Mouse (Mus musculus): ENCODE results near the gene D17Wsu92e. TPM values are rescaled to one million over a fixed set of nuclear protein-coding genes. Genes with fewer than 3 reads are reported as not detected.
A peak's percentile ranks its signal among the peaks of the same experiment; 100 is the strongest.

D17Wsu92e gene
- polyA plus RNA-seq, 1 experiment from 2014 or later: 19.6 TPM

GRCm38 (mm10) chr17:27716804-27717203, 103.6 kb downstream of the D17Wsu92e start:
- no peaks in the 10 kb centered on the region for H3K27me3 ChIP-seq (ENCODE audit: insufficient read depth, low read length)
- peak; percentile 74 for ATAC-seq (replicated peaks; ENCODE audit: low FRiP score, low read depth)
- H3K4me1 ChIP-seq (replicated peaks; ENCODE audit: insufficient read depth, low read length): no peaks in the 10 kb centered on the region; the same call in 1 of the 2 replicates
- H3K9ac ChIP-seq (ENCODE audit: low read depth, low read length): peak overlapping the region; percentile 25
- 5% methylated on average over 16 of the region's 16 CpGs for WGBS
- H3K4me2 ChIP-seq (ENCODE audit: low read length): peak overlapping the region; percentile 48
- no peaks in the 10 kb centered on the region for H3K9me3 ChIP-seq (replicated peaks; ENCODE audit: low read length)
- no peaks in the 10 kb centered on the region for H3K36me3 ChIP-seq (ENCODE audit: insufficient read depth, low read length)
- no peak overlapping the region for H3K27ac ChIP-seq
- DNase-seq (ENCODE audit: low spot score): peak; percentile 56
- no peak for TF ChIP-seq CTCF (IDR thresholded peaks at IDR 0.05; ENCODE audit: low read depth)
- 0 out of 2 replicates have a peak overlapping the region, but pooled peaks have one; percentile 4 for H3K4me3 ChIP-seq (replicated peaks; ENCODE audit: low read depth, low read length)

GRCm38 (mm10) chr17:27712832-27713231, 107.6 kb downstream of the D17Wsu92e start:
- H3K27me3 ChIP-seq (ENCODE audit: insufficient read depth, low read length): no peaks in the 10 kb centered on the region
- no peak overlapping the region for H3K27ac ChIP-seq
- H3K4me3 ChIP-seq (replicated peaks; ENCODE audit: low read depth, low read length): no peak overlapping the region
- H3K4me1 ChIP-seq (replicated peaks; ENCODE audit: insufficient read depth, low read length): no peaks in the 10 kb centered on the region; the same call in 1 of the 2 replicates
- no peak for TF ChIP-seq CTCF (IDR thresholded peaks at IDR 0.05; ENCODE audit: low read depth)
- H3K9me3 ChIP-seq (replicated peaks; ENCODE audit: low read length): no peaks in the 10 kb centered on the region
- H3K36me3 ChIP-seq (ENCODE audit: insufficient read depth, low read length): no peaks in the 10 kb centered on the region
- 72% methylated on average over 1 of the region's 1 CpGs for WGBS
- ATAC-seq (replicated peaks; ENCODE audit: low FRiP score, low read depth): no peak
- no peak overlapping the region for H3K4me2 ChIP-seq (ENCODE audit: low read length)
- no peak for DNase-seq (ENCODE audit: low spot score)
- H3K9ac ChIP-seq (ENCODE audit: low read depth, low read length): no peak overlapping the region

GRCm38 (mm10) chr17:27709650-27710049, 110.8 kb downstream of the D17Wsu92e start:
- no peaks in the 10 kb centered on the region for H3K36me3 ChIP-seq (ENCODE audit: insufficient read depth, low read length)
- no peaks in the 10 kb centered on the region for H3K27me3 ChIP-seq (ENCODE audit: insufficient read depth, low read length)
- ATAC-seq (replicated peaks; ENCODE audit: low FRiP score, low read depth) (no peak), DNase-seq (ENCODE audit: low spot score) (no peak)
- no peak for TF ChIP-seq CTCF (IDR thresholded peaks at IDR 0.05; ENCODE audit: low read depth)
- H3K9ac ChIP-seq (ENCODE audit: low read depth, low read length): no peak overlapping the region
- H3K4me2 ChIP-seq (ENCODE audit: low read length): no peak overlapping the region
- H3K9me3 ChIP-seq (replicated peaks; ENCODE audit: low read length): no peaks in the 10 kb centered on the region
- no peaks in the 10 kb centered on the region for H3K4me1 ChIP-seq (replicated peaks; ENCODE audit: insufficient read depth, low read length)
- WGBS: 70% methylated on average over 5 of the region's 5 CpGs
- no peak overlapping the region for H3K27ac ChIP-seq
- no peak overlapping the region for H3K4me3 ChIP-seq (replicated peaks; ENCODE audit: low read depth, low read length)

GRCm38 (mm10) chr17:27707954-27708661, 112.3 kb downstream of the D17Wsu92e start:
- no peak overlapping the region for H3K27ac ChIP-seq
- H3K27me3 ChIP-seq (ENCODE audit: insufficient read depth, low read length): no peaks in the 10 kb centered on the region
- no peaks in the 10 kb centered on the region for H3K4me1 ChIP-seq (replicated peaks; ENCODE audit: insufficient read depth, low read length)
- H3K9me3 ChIP-seq (replicated peaks; ENCODE audit: low read length): no peaks in the 10 kb centered on the region
- TF ChIP-seq CTCF (IDR thresholded peaks at IDR 0.05; ENCODE audit: low read depth): peak; percentile 29; the same call in 1 of the 2 replicates
- H3K36me3 ChIP-seq (ENCODE audit: insufficient read depth, low read length): no peaks in the 10 kb centered on the region
- DNase-seq (ENCODE audit: low spot score) (peak; percentile 91), ATAC-seq (replicated peaks; ENCODE audit: low FRiP score, low read depth) (peak; percentile 86)
- WGBS: 4% methylated on average over 25 of the region's 25 CpGs
- peak overlapping the region; percentile 20; the same call in 1 of the 2 replicates for H3K4me3 ChIP-seq (replicated peaks; ENCODE audit: low read depth, low read length)
- 0 out of 2 replicates have a peak overlapping the region, but pooled peaks have one; percentile 5 for H3K9ac ChIP-seq (ENCODE audit: low read depth, low read length)
- H3K4me2 ChIP-seq (ENCODE audit: low read length): peak overlapping the region; percentile 55

- 39% methylated on average over 10 of the region's 10 CpGs for WGBS
Observed at GRCm38 (mm10) chr17:27705661-27706060, 114.8 kb downstream of the D17Wsu92e start.

GRCm38 (mm10) chr17:27703961-27704621, 116.4 kb downstream of the D17Wsu92e start:
- no peaks in the 10 kb centered on the region for H3K4me1 ChIP-seq (replicated peaks; ENCODE audit: insufficient read depth, low read length)
- H3K4me3 ChIP-seq (replicated peaks; ENCODE audit: low read depth, low read length): no peak overlapping the region
- H3K36me3 ChIP-seq (ENCODE audit: insufficient read depth, low read length): no peaks in the 10 kb centered on the region
- DNase-seq (ENCODE audit: low spot score) (no peak), ATAC-seq (replicated peaks; ENCODE audit: low FRiP score, low read depth) (no peak)
- no peak overlapping the region for H3K9ac ChIP-seq (ENCODE audit: low read depth, low read length)
- no peak overlapping the region for H3K4me2 ChIP-seq (ENCODE audit: low read length)
- no peak overlapping the region for H3K27ac ChIP-seq
- 63% methylated on average over 5 of the region's 5 CpGs for WGBS
- H3K9me3 ChIP-seq (replicated peaks; ENCODE audit: low read length): no peaks in the 10 kb centered on the region
- TF ChIP-seq CTCF (IDR thresholded peaks at IDR 0.05; ENCODE audit: low read depth): no peak
- H3K27me3 ChIP-seq (ENCODE audit: insufficient read depth, low read length): no peaks in the 10 kb centered on the region

More at GRCm38 (mm10) chr17:27705661-27706060, 114.8 kb downstream of the D17Wsu92e start:
- Histone ChIP-seq H3K27ac (no peak overlapping the region), H3K27me3 (ENCODE audit: insufficient read depth, low read length) (no peaks in the 10 kb centered on the region), H3K36me3 (ENCODE audit: insufficient read depth, low read length) (no peaks in the 10 kb centered on the region), H3K4me2 (ENCODE audit: low read length) (no peak overlapping the region), H3K9me3 (replicated peaks; ENCODE audit: low read length) (no peaks in the 10 kb centered on the region), H3K9ac (ENCODE audit: low read depth, low read length) (no peak overlapping the region), H3K4me3 (replicated peaks; ENCODE audit: low read depth, low read length) (no peak overlapping the region), H3K4me1 (replicated peaks; ENCODE audit: insufficient read depth, low read length) (no peaks in the 10 kb centered on the region)
- TF ChIP-seq CTCF (IDR thresholded peaks at IDR 0.05; ENCODE audit: low read depth): no peak
- DNase-seq (ENCODE audit: low spot score) (no peak), ATAC-seq (replicated peaks; ENCODE audit: low FRiP score, low read depth) (no peak)

All from kidney, postnatal 0 days (tissue).